Mouse (Mus musculus) left cerebral cortex, adult 18-20 months (tissue): Measurements from ENCODE around the gene Arl3. TPM values are rescaled to one million over a fixed set of nuclear protein-coding genes. Genes with fewer than 3 reads are reported as not detected.

Experiments used
- DNase-seq, 2 experiments: peaks; one replicate each; pipeline ENCODE4 v3.0.0; 2021 to 2022; ENCODE audit warnings: low spot score in 2 of 2, mixed read lengths in 1 of 2
- total RNA-seq, 2 experiments: library from RNA; stranded (reverse); gene quantifications; 2 replicates each; pipeline ENCODE4 v1.2.3; 2021

Gene Arl3
- total RNA-seq, 2 experiments from 2014 or later = 122 to 128 TPM

- DNase-seq = no peak
These were observed 54.0 kb downstream of the Arl3 start for GRCm38 (mm10) chr19:46518828-46519621.

- DNase-seq = no peak
These were observed 54.6 kb downstream of the Arl3 start for GRCm38 (mm10) chr19:46518352-46518787.

GRCm38 (mm10) chr19:46517529-46518351 lies 55.3 kb downstream of the Arl3 start:
- no peak for DNase-seq

GRCm38 (mm10) chr19:46516667-46517528 lies 56.1 kb downstream of the Arl3 start:
- DNase-seq = no peak

GRCm38 (mm10) chr19:46515287-46515821 lies 57.6 kb downstream of the Arl3 start:
- DNase-seq = no peak

GRCm38 (mm10) chr19:46514387-46514786 lies 58.6 kb downstream of the Arl3 start:
- no peak for DNase-seq

- DNase-seq = no peak
These were observed 61.7 kb downstream of the Arl3 start for GRCm38 (mm10) chr19:46511263-46511662.

GRCm38 (mm10) chr19:46510824-46511223 lies 62.2 kb downstream of the Arl3 start:
- DNase-seq = no peak

GRCm38 (mm10) chr19:46510401-46510800 lies 62.6 kb downstream of the Arl3 start:
- DNase-seq = no peak

GRCm38 (mm10) chr19:46509736-46510135 lies 63.3 kb downstream of the Arl3 start:
- DNase-seq = no peak

- no peak for DNase-seq
These were observed 63.8 kb downstream of the Arl3 start for GRCm38 (mm10) chr19:46509202-46509601.

GRCm38 (mm10) chr19:46508738-46509137 lies 64.3 kb downstream of the Arl3 start:
- DNase-seq = no peak

GRCm38 (mm10) chr19:46507806-46508205 lies 65.2 kb downstream of the Arl3 start:
- no peak for DNase-seq

- no peak for DNase-seq
These were observed 65.8 kb downstream of the Arl3 start for GRCm38 (mm10) chr19:46507181-46507581.

GRCm38 (mm10) chr19:46506372-46506717 lies 66.7 kb downstream of the Arl3 start:
- no peak for DNase-seq

GRCm38 (mm10) chr19:46505646-46506371 lies 67.2 kb downstream of the Arl3 start:
- no peak for DNase-seq

- no peak for DNase-seq
These were observed 68.1 kb downstream of the Arl3 start for GRCm38 (mm10) chr19:46504822-46505417.

- no peak for DNase-seq
These were observed 68.9 kb downstream of the Arl3 start for GRCm38 (mm10) chr19:46504085-46504552.

- DNase-seq = no peak
These were observed 69.5 kb downstream of the Arl3 start for GRCm38 (mm10) chr19:46503351-46504084.
